Mouse (Mus musculus) thymus, adult 18-20 months (tissue): Measurements from ENCODE around the gene Iah1.
A peak's percentile ranks its signal among the peaks of the same experiment; 100 is the strongest.

Source experiments
- DNase-seq, 2 experiments: peaks; one replicate each; pipeline ENCODE4 v3.0.0; 2022; ENCODE audit warnings: mixed read lengths in 2 of 2

Gene Iah1

GRCm38 (mm10) chr12:21315923-21316868 is at the start of gene Iah1:
Iah1 (plus strand) TSS chr12:21316389.
- peak; percentile 84 for DNase-seq

- no peak for DNase-seq
These were observed 49.4 kb upstream of the Iah1 start for GRCm38 (mm10) chr12:21266784-21267098.

DNA sequence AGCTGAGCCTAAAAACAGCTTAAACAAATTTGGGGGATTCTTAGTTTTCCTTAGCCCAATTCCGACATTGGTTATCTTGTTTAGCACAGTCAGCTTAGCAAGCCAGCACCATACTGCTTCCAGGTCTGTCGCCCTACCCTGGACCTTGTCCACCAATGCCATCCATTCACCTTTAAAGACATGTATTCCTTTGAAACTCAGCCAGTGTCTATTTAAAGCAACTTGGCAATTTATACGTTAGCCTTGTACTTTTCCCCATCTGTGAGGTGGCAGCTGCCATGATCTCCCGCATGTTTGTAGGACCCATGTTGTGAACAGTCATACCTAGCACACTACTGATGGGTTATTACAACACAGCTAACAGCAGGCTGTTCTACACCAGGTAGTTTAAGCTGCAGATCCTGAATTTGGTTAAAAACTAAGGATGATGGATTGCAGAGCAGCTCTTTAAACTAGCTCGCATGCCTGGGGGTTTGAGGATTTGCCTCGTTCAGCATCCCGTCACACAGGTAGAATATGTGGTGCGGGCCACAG is 48.0 kb upstream of the Iah1 start:
- no peak for DNase-seq

DNA sequence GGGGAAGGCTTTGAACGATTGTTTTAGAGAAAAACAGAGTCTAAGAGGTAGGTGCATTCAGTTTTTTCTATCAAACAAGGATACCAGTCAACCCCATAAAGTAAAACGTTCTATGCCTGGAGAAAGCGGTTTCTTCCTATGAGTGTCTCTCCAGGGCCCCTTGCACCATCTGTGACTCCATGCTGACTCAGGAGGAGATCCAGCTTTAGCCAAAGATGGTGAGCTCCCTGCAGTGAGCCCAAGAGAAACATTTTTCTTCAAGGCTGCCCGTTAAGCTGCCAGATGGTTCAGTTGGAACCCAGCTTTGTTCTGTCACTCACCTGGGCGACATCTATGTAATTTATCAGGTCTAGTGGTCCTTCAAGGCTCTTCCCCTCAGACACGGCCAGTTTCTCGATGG is 41.7 kb upstream of the Iah1 start:
- DNase-seq: no peak

GRCm38 (mm10) chr12:21277352-21277864 is 38.8 kb upstream of the Iah1 start:
- no peak for DNase-seq

GRCm38 (mm10) chr12:21284761-21285441 is 31.3 kb upstream of the Iah1 start, which contains the start of gene Cpsf3:
Cpsf3 (plus strand) TSS chr12:21285391.
- no peak for DNase-seq

- no peak for DNase-seq
These were observed 30.5 kb upstream of the Iah1 start for GRCm38 (mm10) chr12:21285508-21286242.

- DNase-seq: peak; percentile 95 to 96
These were observed 30.0 kb upstream of the Iah1 start, which contains the start of gene Itgb1bp1 for GRCm38 (mm10) chr12:21286243-21286622. Itgb1bp1 (minus strand) TSS chr12:21286284.

DNA sequence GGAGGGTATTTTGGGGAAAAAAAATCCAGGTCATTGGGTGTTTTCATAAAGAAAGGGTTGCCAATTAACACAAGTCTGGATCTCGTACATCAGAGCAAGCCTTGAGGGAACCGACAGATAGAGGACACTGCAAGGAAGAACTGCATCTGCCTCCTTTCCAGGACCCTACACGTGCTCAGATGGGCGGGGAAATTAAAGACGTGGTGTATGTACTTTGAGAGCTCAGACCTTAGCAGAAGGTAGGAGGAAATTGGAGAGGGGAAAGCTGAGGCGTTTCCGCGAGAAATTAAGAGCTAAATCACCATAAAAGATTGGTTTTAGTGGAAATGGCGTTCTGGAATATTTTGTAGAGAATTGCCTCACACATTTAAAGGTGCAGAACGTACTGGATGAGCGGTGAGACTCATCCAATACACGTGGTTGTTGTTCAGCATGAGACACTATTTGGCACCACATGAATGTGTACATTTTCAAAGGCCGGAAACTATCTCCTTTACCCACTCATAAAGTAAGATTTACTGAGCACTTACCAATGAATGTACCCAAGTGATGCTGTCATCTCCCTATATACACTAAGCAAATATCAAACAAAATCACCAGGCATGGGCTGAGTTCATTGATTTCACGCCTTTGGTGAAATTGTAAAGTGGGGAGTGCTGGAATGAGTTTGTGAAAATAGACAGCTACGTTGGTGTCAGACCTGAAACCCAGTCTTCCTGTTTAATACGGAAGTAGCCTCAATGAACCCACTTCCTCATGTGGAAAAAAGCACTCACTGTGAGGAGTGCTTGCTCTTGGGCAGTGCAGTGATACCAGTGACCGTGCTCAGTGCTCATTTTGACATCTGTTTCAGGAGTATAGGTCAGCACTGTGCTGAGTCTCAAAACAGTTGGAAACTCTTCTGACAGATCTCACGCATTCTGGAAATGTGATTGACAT is 29.2 kb upstream of the Iah1 start:
- peak in 1 of 2 experiments; percentile 26 for DNase-seq

- DNase-seq: no peak
These were observed 27.3 kb upstream of the Iah1 start for GRCm38 (mm10) chr12:21288716-21289395.

DNA sequence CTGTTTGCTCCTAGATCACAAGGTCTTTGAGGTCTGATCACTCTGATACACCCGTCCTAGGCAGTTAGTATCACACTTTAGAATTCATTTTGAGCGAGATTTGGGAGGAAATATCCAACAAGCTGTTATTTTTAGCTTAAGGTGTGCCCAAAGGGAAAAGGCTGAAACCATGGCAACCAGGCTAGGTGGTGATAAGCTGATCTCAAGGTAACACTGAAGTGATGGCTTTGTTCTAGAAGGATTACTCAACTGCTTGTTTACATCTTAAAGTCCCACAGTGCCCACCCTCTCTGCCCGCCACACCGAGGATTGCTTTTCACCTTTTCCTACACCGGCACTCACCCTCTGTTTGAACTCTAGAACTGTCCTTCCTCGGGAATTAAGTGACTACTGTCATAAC is 26.5 kb upstream of the Iah1 start:
- no peak for DNase-seq

- no peak for DNase-seq
These were observed 17.3 kb upstream of the Iah1 start for GRCm38 (mm10) chr12:21298856-21299255.

DNA sequence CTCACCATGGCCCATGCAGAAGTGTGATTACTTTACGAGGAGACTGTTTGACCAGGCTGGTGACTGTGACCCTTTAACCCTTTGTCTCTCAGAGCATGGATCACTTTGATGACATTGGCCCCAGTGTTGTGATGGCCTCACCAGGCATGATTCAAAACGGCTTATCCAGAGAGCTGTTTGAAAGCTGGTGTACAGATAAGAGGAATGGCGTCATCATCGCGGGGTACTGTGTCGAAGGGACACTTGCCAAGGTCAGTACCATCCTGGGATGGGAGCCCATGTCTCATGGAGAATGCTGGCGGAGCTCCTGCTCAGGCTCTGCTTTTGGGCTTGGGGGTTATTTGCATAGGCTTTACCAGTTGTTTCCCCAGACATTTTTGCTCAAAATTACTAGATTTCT is 14.9 kb upstream of the Iah1 start:
- DNase-seq: no peak

DNA sequence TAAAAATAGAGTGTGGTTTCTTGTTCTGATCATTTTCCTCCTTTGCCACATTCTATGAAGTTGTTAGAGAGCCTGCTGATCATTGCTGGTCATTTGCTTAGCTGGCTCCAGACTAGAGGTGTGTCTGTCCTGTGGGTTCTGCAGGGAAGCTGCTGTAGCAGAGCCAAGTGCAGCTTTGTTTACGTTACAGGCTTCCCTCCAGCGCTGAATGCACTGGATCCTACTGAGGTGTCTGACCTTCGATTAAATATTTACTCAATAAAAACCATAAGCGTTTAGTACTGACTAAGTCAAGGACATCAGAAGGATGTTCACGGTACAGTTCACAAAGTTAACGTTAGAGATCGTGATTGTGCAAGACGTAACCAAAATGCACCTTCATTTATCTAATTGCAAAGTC is 14.3 kb upstream of the Iah1 start:
- no peak for DNase-seq

DNA sequence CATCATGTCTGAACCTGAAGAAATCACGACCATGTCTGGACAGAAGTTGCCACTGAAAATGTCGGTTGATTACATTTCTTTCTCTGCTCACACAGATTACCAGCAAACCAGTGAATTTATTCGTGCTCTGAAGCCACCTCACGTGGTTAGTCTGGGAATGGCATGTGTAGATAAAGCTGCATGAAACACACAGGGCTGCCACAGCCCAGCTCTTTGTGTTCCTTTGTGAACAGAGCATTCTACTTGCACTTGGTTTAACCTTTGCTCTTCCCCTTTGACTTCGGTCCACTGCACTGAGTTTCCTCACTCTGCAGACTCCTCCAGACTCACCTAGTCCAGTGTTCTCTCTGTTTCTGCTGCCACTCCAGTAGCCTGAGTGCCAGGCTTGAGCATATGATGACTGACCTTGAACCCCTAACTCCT is 13.8 kb upstream of the Iah1 start:
- DNase-seq: no peak

GRCm38 (mm10) chr12:21305741-21306140 is 10.4 kb upstream of the Iah1 start:
- no peak for DNase-seq

DNA sequence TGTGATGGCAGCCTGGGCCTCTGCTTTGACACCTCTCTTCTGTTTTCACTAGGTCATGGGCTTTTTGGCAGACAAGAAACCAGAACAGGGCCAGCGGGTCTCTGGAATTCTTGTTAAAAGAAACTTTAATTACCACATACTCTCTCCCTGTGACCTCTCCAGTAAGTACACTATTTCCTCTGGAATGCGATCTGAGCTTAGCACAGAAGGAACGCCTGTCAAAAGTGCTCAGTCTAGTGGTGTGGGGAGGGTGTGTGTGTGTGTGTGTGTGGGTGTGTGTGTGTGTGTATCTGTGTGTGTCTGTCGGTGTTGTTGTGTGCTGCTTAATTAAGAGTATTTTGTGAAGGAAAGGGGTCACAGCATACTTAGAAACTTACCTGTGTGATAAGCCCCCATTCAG is 9.5 kb upstream of the Iah1 start:
- no peak for DNase-seq

DNA sequence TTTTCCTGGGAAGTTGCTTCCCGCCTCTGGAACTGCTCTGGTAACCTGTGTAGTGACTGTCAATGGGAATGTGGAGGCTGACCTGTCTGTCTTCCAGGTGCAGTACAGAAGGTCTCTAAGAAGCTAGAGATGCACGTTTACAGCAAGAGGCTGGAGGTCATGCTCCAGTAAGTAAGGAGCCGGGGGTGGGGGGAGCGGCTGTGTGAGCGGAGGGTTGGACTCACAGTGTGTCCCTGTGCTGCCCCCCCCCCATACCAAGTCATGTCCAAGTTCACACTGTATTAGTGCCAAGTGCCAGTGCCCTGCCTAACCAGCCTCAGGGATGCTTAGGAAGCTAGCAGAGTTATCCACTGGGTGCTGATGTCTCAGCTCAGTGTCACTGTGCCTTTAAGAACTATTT is 4.0 kb upstream of the Iah1 start:
- no peak for DNase-seq

DNA sequence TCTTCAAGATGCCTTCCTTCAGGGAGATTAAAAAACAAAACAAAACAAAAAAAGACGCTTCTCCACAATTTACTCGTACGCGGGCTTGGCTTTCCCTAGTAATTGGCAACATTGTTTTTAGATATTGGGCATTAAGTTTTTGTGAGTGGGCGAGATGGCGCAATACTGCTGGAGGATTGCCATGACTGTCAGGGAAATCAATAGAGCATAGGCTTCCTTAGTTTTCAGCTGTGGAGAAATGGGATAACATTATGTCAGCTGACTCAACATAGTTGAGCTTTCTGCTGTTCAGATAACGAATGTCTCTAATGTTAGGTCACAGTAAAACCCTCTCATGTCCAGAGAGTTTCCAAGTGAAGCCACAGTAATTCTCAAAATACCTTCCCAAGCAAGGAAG is 678 bp downstream of the Iah1 start:
- DNase-seq: no peak

GRCm38 (mm10) chr12:21318143-21318895 is 2.1 kb downstream of the Iah1 start:
- DNase-seq: peak; percentile 43 to 64
